Mouse (Mus musculus) urinary bladder, postnatal 10 days (tissue): ENCODE results near the gene Olfr1301.

Experiments used
- DNase-seq: peaks from one replicate; pipeline ENCODE4 v3.0.0; 2022; ENCODE audit warnings: low spot score

Gene Olfr1301

DNA sequence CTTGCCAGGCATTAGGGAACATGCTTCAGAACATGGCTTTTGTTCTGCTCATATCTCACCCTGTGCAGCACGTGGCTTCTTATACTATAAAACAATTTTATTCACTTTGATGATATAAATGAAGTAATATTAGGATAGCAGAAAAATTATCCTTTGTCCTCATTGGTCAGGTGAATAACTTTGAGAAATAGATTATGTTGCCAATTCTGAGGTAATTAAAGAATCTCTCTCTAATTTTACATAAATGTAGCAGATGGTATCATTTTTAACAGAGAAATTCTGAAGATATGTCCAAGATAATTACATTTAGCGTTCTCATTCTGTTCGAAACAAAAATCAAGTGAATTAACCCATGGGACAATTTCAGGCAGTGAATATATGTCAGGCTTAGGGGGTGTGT, at the start of gene Olfr1301:
TSS of gene Olfr1301 (plus strand) at position 301 of the 400 bp plus-strand sequence.
- no peak for DNase-seq

DNA sequence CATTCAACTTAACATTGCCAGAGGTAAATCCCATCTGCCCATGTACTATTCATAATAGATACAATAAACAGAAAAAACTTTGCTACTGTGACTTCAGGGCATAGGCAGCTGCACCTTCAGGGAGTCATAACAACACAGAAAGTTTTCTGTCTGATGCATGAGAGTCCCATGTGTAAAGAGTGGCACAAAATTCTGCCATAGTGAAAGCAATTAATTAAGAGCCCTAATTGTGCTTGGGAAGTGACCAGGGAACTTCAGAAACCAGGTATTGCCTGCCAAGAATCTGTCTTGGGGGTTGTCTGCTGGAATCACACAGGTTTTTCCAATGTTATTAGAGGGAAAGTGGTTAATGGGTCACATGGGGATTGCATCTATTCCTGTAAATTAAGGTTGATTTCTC, 24.1 kb upstream of the Olfr1301 start:
- no peak for DNase-seq

DNA sequence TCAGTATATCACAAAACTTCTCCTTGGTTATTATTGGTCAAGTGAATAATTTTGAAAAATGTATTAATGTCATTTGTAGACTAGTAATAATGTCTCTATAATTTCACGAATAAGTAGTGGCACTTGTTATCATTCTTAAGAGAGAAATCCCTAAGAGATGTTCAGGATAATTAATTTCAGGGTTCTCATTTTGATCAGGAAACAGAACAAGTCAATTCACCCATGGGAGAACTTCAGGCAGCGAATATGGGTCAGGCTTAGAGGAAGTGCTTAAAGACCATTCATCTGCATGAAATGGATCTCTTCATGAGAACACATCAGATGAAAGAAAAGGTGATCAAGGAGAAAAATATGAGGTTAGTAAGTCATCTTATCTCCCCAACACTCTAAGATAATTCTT, 26.3 kb downstream of the Olfr1301 start, which contains the start of gene Olfr1302:
TSS of gene Olfr1302 (plus strand) at position 301 of the 400 bp plus-strand sequence.
- DNase-seq = no peak
